Mouse (Mus musculus) A20 (cell line): ENCODE measurements at regions not wholly inside any gene's neighbourhood (a gene's known extent, or its start where the extent isn't known, plus 50 kb on each side); places are given as distances from the start of the nearest gene placed in this dataset.
A peak's percentile ranks its signal among the peaks of the same experiment; 100 is the strongest.
"Not testable (repeated sequence)": the region's sequence is repeated elsewhere in the genome, so short reads cannot be mapped to it uniquely, and the experiment has no call there.

ENCODE experiments used
- DNase-seq: peaks from one replicate; pipeline ENCODE4 v3.0.0-alpha.2; 2011; ENCODE audit warnings: low read depth, low spot score

- DNase-seq: no peak
Measured at GRCm38 (mm10) chr16:50533881-50534280, 57.1 kb downstream of the Ccdc54 start.

- peak; percentile 96 for DNase-seq
Measured at GRCm38 (mm10) chr16:50529511-50530416, 61.2 kb downstream of the Ccdc54 start.

DNA sequence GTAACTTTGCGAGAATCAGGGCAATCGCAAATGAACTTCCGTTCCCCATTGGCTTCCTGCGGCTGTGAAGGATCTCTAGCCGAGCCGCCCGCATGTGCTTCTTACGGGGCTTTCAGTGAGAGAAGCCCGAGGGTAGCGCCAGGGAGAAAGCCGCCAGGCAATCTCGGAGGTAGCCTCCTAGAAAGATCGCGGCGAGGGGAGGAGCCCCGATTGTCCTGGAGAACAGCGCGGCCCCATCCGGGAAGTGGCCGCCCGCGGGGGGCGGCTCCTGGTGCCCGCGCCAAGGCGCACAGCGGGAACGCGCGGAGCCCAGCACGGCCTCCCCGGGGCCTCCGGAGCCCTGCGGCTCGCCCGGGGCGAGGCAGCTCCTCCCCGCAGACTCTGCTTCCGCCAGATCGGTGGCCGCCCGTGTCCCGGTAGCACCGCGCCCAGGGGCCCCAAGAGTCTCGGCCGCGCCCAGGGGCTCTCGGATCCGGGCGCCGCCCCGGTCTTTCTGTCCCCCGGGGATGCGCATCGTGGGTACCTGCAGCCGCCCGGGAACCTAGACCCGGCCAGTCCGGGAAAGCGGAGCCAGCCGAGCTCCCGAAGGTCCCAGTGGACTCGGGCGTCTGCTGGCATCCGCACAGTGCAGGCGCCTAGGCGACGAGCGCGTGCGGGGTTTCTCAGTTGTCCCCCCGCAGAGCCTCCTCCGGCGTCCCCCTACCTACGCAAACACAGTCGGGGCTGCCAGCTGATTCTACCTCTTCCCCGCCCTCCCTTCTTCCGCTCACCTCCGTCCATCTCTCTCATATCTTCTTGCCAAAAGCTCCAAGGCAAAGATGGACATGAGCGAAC lies 62.1 kb downstream of the Ccdc54 start:
- DNase-seq: peak; percentile 86

DNA sequence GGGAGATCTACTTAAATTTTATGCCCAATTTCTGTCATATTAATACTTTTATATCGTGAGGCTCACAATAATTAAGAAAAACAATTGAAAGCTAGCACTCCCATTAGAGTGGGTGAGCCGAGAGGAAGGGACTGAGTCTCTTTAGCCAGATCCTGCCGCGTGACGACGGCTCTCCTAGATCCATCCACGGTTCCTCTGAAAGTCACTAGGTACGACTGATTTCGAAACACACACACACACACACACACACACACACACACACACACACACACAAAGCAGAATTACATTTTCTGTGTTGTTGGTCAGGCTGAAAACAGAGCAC lies 62.6 kb downstream of the Ccdc54 start:
- no peak for DNase-seq

DNA sequence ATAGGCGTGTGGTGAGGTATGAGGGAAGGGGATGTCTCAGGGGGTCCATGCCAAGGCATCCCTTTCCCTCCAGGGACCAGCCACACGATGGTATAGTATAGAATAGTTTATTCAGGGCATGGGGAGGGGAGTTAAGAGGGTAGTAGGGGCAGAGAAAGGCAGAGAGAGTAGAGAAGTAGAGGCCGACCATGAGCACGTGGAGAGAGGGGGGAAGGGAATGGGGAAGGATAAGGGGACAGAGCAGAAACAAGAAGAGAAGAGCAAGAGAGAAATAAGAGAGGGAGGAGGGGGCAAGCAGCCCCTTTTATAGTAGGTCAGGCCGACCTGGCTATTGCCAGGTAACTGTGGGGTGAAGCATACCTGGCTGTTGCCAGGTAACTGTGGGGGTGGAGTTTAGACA lies 64.0 kb downstream of the Ccdc54 start:
- not testable (repeated sequence) for DNase-seq

DNA sequence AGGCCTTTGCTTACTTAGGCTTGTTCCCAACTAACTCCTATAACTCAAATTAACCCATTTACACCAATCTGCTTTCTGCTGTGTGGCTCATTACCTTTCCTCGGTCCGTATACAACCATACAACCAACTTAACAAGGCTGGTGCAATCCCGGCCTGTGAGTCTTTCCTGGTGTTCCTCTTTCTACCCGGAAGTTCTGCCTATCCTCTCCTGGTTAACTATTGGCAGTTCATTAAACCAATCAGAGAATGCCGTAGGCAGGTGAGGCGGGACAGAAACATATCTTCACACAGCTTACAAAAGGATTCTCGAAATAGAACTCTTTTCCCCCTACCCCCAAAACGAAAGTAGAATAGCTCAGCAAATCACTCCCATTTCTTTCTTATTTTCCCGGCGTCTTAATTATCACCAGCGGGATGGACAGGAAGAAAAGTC lies 65.0 kb downstream of the Ccdc54 start:
- DNase-seq: no peak

- DNase-seq: no peak
Measured at GRCm38 (mm10) chr16:50525504-50525903, 65.5 kb downstream of the Ccdc54 start.

- no peak for DNase-seq
Measured at GRCm38 (mm10) chr16:50519610-50520009, 71.3 kb downstream of the Ccdc54 start.

DNA sequence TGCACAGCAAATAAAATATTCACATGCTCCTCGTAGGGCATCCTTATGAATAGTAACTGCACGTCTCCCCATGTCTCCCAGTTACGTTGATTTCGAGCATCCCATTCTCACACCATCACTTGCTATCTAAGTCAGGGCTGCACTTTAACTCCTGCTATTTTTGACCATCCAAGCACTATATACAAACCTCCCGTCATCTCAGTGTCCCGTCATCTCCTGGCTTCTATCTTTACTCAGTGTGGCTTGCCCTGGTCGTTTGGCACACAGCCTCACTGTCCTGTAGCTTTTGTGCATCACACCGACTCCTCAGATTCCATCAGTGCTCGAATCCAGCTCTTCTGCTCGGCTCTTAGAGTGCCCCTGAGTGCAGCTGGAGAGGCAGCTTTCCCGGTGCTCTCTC lies 74.4 kb downstream of the Ccdc54 start:
- no peak for DNase-seq

- DNase-seq: no peak
Measured at GRCm38 (mm10) chr16:50515039-50515438, 75.9 kb downstream of the Ccdc54 start.

DNA sequence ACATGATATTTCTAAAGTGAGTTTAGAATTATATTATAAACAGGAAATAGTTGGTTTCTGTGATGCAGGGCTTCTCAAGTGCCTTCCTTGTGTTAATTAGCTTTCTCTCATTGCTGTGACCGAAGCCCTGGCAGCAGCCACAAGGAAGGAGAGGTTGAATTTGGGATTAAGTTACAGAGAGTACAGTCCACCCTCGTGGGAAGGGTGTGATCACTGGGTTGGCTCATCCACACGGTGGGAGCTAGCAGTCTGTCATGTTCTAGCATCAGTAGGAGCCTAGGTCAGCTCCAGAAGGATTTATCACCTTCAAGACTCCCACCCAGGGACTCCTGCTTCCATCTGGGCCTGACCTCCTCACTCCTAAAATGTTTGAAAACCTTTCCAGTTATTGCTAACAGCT lies 78.9 kb downstream of the Ccdc54 start:
- no peak for DNase-seq

- DNase-seq: no peak
Measured at GRCm38 (mm10) chr16:50509529-50509895, 77.3 kb upstream of the Bbx start.

DNA sequence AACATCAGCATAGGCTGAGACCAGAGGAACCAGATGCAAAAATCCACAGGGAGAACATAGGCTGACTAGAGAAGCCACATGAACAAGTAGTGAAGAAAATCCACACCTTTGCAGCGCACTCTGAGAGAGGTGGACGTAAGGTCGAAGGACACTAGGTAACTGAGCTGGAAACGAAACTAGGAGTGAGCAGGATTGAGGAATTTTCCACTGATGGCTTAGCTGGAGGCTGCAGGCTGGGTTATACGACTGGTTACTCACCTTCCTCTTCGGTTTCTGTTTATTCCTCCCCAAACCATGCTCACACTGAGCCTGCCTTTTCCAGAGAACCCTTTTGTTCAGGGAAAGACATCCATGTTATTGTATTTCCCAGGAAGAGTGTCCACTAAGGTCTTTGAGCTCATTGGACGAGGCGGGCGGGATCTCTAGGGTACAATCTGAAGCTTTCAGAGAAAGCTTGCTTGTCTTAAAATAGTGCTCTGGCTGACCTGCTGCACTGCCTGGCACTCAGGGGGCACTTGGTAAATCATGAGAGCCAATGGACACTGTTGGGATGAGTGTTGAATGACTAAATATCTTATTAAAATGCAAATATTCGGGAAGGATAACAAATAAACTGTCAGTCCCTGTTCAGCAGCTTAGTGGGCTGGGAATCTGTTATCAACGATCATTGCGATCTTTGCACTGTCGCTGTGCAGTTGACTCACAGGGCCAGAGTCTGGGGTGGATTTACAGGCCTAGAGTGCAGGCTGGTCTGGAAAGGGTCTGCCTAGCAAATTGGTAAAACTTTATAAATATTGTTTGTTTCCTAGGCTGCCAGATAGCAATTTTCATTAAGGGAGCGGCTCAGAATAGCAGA lies 76.7 kb upstream of the Bbx start:
- DNase-seq: no peak

GRCm38 (mm10) chr16:50504619-50505018 lies 72.4 kb upstream of the Bbx start:
- no peak for DNase-seq

- DNase-seq: no peak
Measured at GRCm38 (mm10) chr16:50498909-50499308, 66.7 kb upstream of the Bbx start.

DNA sequence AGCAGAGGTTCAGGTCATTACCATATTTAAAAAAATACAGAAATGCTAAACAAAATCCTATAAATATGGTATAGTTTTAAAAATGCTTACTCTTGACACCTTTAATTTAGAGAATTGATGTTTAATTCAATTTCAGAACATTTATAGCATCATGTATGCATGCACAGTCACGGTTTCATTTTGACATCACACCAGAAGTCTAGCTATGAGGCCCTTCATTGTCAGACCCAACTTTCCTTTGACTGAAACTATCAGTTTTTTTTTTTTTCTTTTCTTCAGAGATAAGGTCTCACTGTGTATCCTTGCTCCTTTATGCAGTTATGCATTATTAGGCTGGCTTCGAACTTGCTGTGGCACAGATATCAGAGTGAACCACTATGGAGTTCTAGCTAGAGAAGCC lies 61.5 kb upstream of the Bbx start:
- DNase-seq: no peak

GRCm38 (mm10) chr16:50489244-50489643 lies 57.1 kb upstream of the Bbx start:
- no peak for DNase-seq

DNA sequence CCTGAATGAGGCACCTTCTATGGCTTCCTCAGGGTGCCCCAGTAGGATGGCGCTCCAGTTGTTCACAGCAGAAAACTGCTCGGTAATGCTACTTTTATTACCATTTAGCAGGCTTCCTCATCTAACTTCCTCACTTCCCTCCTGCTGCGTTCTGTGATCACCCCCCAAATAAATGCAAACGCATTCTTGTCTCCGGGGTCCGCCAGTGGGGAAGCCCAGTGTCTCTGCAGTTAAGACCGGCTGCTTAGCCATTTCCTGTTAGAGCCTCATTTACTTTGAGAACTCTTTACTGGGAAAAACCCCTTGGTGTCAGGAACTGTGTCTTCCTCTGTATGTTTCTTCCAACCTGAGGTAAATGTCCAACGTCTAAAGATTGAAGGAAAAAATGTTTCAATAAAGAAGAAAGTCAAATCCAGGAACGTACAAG lies 50.2 kb upstream of the Bbx start:
- DNase-seq: peak; percentile 35
